Mouse (Mus musculus) heart, adult 18-20 months (tissue): ENCODE results near the gene C7. TPM values are rescaled to one million over a fixed set of nuclear protein-coding genes. Genes with fewer than 3 reads are reported as not detected.
"Not testable (repeated sequence)": the region's sequence is repeated elsewhere in the genome, so short reads cannot be mapped to it uniquely, and the experiment has no call there.

Experiments
- DNase-seq, 2 experiments: peaks; one replicate each; pipeline ENCODE4 v3.0.0; 2021 to 2022; ENCODE audit warnings: mixed read lengths in 1 of 2
- long read RNA-seq, 2 experiments: library from polyadenylated mRNA; stranded (forward); transcript quantifications; one replicate each; pipeline ENCODE4 v2.0.0; 2021
- total RNA-seq, 2 experiments: library from RNA; stranded (reverse); gene quantifications; 2 replicates each; pipeline ENCODE4 v1.2.3; 2021

The C7 gene
- 1 to 10 TPM; 2.3 to 7.9 TPM for total RNA-seq
- long read RNA-seq, experiment 1, partial matches to known transcripts = 2 of 4 reads
- long read RNA-seq, experiment 1, other reads (novel, unspliced or antisense) = 0 of 4 reads
- long read RNA-seq, experiment 2, partial matches to known transcripts = 0 of 1 reads
- long read RNA-seq, experiment 2, other reads (novel, unspliced or antisense) = 1 of 1 reads

- peak; percentile 44 to 74 for DNase-seq
Measured at GRCm38 (mm10) chr15:5063635-5064034, at the start of gene C7. C7 (minus strand) TSS chr15:5063740.

GRCm38 (mm10) chr15:5112651-5113050 lies 49.1 kb upstream of the C7 start:
- no peak for DNase-seq

DNA sequence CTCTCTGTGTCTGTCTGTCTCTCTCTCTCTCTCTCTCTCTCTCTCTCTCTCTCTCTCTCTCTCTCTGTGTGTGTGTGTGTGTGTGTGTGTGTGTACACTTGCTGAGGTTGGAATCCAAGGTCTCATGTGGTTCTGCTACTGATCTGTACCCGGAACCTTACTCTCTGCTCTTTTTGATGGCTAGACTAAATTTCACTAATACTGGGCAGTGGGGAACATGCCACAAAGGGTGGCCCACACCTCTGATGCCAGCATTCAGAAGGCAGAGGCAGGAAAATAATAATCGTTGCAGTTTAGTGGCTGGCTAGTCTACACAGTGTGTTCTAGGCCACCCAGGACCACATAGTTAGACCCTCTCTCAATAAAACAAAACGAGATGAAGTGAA lies 45.1 kb upstream of the C7 start:
- DNase-seq = peak in 1 of 2 experiments; percentile 21

- peak; percentile 51 to 63 for DNase-seq
Measured at GRCm38 (mm10) chr15:5107686-5108654, 44.4 kb upstream of the C7 start, which contains the start of gene Card6. Card6 (minus strand) TSS chr15:5108539.

GRCm38 (mm10) chr15:5106293-5106692 lies 42.8 kb upstream of the C7 start:
- peak in 1 of 2 experiments; percentile 56 for DNase-seq

- no peak for DNase-seq
Measured at GRCm38 (mm10) chr15:5105891-5106290, 42.4 kb upstream of the C7 start.

- no peak for DNase-seq
Measured at GRCm38 (mm10) chr15:5102312-5102711, 38.8 kb upstream of the C7 start.

- DNase-seq = no peak
Measured at GRCm38 (mm10) chr15:5097376-5097775, 33.8 kb upstream of the C7 start.

DNA sequence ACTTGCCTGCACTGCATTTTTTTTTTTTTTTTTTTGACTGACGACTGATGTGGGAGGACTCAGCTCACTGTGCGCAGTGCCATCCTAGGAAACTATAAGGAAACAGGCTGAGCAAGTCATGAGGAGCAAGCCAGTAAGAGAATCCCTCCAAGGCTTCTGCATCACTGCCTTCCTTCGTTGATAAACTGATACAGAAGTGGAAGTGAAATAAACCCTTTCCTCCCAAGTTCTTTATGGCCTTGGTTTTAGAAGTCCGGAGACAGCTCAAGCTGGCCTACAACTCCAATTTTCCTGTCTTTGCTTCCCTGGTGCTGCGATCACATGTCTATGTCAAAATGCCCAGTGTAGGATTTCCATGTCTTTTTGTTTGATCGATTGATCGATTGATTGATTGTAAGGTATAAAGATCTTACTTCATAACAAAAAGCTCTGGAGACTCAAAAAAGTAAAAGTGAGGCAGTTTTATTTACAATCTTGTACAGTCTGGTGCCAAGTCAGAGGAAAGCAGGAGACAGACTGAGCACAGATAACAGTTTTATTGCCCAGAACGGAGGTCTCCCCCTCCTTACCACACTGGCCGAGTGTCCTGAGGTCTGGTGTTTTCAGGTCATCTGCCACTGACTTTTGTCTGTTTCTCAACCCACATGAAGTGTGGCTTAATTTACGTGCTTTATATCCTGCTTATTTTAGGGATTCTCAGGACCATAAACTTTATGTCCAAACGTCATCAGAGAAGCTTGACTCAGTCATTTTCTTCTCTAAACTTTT lies 32.2 kb upstream of the C7 start:
- no peak for DNase-seq

DNA sequence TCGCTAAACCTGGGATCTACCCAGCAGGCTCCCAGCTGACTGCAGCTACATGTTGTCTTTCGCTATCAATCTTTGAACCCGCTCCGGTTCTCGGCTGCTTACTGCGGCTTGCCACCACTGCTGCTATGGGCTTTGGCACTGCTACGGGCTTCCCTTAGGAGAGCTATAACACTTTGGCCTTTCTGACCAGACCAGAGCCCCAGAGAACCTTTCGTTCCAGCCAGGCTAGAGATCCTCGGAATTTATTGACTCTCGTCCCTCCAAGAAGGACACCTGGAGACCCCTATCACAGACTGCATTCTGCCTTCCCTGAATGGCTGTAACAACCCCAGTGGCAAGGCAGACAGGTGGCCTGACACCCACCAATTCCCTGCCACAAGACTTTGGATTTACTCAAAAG lies 26.6 kb upstream of the C7 start:
- no peak for DNase-seq

DNA sequence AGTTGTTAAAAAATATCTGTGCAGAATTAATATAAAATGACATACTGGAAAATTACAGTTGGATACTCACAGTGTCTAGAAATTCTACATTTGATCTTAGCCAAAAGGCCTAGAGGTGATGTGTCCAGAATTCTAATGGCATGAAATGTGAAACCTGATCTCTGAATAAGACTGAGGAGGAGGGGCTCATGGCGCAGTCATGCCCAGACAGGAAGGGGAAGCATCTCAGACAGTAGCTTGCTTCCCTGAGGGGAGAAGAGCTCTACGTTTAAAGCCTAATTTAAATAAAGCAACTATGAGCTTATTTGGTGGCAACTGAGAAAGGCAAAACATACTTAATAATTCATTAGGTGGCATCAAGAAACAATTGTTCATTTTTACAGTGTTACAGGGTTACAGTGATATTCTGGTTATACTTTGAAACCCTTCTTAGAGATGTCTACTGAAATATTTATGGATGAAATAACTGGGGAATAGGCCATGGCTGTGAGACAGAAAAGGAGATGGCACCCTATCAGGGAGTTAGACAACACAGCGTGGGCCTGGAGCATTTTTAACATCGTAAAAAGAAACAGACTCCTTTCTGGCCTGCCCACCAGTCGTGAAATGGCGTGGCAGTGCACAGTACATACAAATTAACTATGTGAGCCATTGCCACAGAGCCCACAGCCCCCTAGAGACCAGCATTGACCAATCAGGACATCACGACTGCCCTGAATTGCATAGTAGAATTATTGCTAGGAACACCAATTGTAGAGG lies 25.5 kb upstream of the C7 start:
- DNase-seq = no peak

DNA sequence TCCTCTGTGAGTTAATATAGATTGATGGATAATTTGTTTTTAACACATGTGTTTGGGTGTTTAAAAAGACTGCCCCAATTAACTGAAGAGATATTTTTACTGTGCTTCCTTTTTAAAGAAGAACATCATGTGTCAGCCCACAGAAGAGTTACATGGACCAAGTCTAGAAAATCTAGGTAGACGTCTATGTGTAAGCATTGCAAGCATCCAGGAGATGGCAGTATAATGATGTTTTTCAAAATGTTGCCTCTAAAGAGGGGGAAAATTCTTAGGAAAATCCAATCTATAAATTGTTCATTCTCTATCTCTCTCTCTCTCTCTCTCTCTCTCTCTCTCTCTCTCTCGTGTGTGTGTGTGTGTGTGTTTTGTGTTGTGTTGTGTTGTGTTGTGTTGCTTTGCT lies 22.6 kb upstream of the C7 start:
- peak in 1 of 2 experiments; percentile 18 for DNase-seq

- DNase-seq = no peak
Measured at GRCm38 (mm10) chr15:5081235-5081634, 17.7 kb upstream of the C7 start.

GRCm38 (mm10) chr15:5068801-5069518 lies 5.4 kb upstream of the C7 start:
- peak; percentile 52 to 55 for DNase-seq

DNA sequence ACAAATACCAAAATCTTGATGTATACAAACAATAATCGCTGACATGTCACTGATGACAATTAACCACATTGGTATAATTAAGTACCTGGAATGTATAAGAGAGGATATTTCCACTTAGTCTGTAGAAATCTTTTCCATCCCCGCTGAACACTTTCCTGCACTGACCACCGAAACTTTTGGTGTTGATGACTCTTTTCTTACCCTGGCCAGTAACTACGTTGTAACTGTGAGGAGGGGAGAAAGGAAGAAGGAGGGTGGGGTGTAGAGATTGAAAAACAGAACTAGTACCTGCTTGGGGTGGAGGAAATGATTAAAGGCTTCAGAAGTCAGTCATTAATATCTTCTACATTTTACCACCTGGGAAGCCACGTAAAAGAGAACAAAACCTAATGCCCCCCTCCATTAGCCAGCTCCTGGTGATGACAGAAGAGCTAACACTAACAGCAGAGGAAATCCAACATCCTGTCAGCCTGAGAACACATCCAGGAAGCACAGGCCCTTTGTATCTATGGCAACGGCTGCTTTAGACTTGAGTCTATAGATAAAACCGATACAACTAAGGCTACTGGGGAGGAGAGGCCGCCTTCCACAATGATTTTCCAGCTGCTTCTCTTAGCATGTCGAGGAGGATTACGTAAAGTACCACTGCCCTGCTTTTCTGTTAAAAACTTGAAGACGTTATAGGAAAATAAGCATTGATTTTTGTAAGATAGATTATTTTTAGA lies 17.8 kb downstream of the C7 start:
- DNase-seq = peak in 1 of 2 experiments; percentile 3

DNA sequence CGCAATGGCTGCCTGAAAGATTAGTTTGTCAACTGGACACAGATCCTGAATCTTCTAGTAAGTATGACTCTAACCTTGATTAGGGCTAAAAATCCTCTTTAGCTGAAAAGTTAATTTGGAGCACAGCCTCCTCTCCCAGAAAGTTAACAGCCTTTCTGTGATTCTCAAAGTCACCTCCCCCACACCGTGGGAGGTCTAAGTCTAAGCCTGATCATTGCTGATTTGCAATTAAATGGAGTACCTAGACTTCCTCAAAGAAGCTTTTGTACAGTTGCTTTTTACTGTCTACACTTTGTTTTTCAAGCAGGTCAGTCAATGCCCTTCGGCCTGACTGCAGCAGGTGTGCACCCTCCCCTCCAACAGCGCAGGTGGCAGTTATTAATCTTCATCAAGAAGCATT lies 34.3 kb downstream of the C7 start:
- no peak for DNase-seq

DNA sequence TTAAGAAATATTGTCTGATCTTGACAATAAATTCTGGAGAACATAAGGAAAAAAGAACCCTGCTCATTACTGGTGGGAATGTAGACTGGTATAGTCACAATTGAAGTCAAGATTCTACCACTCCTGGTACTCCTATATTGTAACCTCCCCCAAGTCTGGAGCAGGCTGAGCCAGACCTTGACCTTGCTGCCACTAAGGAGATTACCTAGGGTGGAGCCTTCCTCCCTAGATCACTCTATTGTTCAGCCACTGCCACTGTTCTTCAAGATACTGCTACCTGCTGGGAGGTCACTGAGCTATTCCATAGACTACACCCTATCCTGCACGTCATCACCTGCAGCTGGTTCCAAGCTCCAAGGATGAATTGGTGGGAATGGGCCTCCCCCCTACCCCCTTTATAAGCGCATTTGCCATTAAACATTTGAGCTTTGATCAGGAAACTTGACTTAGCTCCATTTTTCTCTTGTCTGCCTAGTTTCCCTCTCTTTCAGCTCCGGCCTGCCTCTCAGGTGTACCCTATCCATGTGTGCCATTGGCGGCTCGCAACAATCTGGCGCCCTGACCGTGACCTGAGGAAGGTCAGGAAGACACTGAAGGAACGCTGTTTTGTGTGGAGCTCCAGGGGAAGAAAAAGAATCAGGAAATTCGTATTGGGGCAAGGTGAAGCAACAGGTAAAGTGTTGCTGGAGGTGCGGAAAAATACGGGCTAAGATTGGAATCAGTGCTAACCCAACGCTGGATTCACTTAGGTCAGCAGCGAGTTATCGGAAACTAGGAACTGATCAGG lies 39.9 kb downstream of the C7 start:
- not testable (repeated sequence) for DNase-seq

- DNase-seq = peak in 1 of 2 experiments; percentile 7
Measured at GRCm38 (mm10) chr15:5009644-5010107, 53.9 kb downstream of the C7 start.

GRCm38 (mm10) chr15:5003503-5004196 lies 59.9 kb downstream of the C7 start:
- DNase-seq = peak; percentile 28 to 45
